Mouse (Mus musculus) urinary bladder, postnatal 14 days (tissue): ENCODE measurements around the gene Galnt10.

Source experiments
- DNase-seq: peaks from one replicate; pipeline ENCODE4 v3.0.0; 2021; ENCODE audit warnings: low spot score

Galnt10 gene

GRCm38 (mm10) chr11:57827915-57828545 is 182.8 kb downstream of the Galnt10 start:
- no peak for DNase-seq

- DNase-seq = no peak
These were observed 184.0 kb downstream of the Galnt10 start for GRCm38 (mm10) chr11:57828955-57829870.

GRCm38 (mm10) chr11:57829871-57830775 is 184.9 kb downstream of the Galnt10 start:
- DNase-seq = no peak

GRCm38 (mm10) chr11:57831281-57831781 is 186.1 kb downstream of the Galnt10 start:
- no peak for DNase-seq

GRCm38 (mm10) chr11:57831861-57832260 is 186.6 kb downstream of the Galnt10 start:
- no peak for DNase-seq

GRCm38 (mm10) chr11:57832552-57833201 is 187.4 kb downstream of the Galnt10 start, which contains the start of gene Hand1:
Gene Hand1 (minus strand): TSS chr11:57832818.
- DNase-seq = no peak

- DNase-seq = no peak
These were observed 188.2 kb downstream of the Galnt10 start for GRCm38 (mm10) chr11:57833296-57833977.

GRCm38 (mm10) chr11:57834031-57834430 is 188.8 kb downstream of the Galnt10 start:
- DNase-seq = no peak

- no peak for DNase-seq
These were observed 190.1 kb downstream of the Galnt10 start for GRCm38 (mm10) chr11:57835331-57835730.

- DNase-seq = no peak
These were observed 190.7 kb downstream of the Galnt10 start for GRCm38 (mm10) chr11:57835931-57836330.

- DNase-seq = no peak
These were observed 191.2 kb downstream of the Galnt10 start for GRCm38 (mm10) chr11:57836401-57836800.
